Mouse (Mus musculus) adrenal gland, postnatal 4 days (tissue): ENCODE results near the gene Tex45. TPM values are rescaled to one million over a fixed set of nuclear protein-coding genes. Genes with fewer than 3 reads are reported as not detected.

ENCODE experiments used
- DNase-seq, 2 experiments: peaks; one replicate each; pipeline ENCODE4 v3.0.0; 2021 to 2022; ENCODE audit warnings: low spot score in 2 of 2, mixed read lengths in 2 of 2
- total RNA-seq, 2 experiments: library from RNA; stranded (reverse); gene quantifications; 2 replicates each; pipeline ENCODE4 v1.2.3; 2021

Gene Tex45
- total RNA-seq, 2 experiments from 2014 or later: 0.25 to 0.56 TPM

DNA sequence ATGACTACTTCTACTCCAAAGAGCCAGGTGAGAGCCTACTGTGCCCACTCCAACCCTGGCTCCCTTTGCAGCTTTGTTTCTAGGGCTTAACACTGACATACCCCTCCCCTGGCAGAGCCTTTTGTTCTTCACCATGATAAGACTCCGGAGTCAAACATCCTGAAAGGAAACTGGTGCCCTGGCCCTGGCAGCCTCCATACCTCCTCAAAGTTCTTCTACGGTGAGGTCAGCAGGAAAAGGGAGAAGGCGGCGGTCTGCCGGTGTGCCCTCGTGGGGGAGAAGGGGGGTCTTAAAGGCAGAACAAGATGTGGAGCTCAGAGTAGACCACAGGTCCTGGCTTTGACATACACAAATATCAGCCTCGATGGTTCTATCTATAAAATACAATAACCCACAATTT is 12.9 kb downstream of the Tex45 start:
- DNase-seq: no peak

DNA sequence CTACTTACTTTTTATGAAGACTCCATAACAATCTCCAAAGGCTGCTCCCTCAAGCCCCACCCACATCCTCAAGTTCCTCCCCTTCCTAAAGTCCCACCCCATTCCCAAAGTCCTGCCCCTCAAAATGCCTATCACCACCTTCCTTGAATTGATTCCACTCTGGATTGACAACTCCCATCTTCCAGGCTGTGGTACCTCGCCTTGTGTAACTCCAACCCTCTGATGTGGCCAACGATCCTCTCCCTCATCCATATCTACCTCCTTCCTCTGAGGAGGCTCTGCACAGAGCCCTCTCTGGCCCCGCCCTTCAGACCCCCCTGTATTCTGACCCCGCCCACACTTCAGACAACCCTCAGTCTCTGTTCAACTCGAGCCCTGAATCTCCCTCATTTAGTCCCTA is 14.5 kb downstream of the Tex45 start:
- DNase-seq: no peak

DNA sequence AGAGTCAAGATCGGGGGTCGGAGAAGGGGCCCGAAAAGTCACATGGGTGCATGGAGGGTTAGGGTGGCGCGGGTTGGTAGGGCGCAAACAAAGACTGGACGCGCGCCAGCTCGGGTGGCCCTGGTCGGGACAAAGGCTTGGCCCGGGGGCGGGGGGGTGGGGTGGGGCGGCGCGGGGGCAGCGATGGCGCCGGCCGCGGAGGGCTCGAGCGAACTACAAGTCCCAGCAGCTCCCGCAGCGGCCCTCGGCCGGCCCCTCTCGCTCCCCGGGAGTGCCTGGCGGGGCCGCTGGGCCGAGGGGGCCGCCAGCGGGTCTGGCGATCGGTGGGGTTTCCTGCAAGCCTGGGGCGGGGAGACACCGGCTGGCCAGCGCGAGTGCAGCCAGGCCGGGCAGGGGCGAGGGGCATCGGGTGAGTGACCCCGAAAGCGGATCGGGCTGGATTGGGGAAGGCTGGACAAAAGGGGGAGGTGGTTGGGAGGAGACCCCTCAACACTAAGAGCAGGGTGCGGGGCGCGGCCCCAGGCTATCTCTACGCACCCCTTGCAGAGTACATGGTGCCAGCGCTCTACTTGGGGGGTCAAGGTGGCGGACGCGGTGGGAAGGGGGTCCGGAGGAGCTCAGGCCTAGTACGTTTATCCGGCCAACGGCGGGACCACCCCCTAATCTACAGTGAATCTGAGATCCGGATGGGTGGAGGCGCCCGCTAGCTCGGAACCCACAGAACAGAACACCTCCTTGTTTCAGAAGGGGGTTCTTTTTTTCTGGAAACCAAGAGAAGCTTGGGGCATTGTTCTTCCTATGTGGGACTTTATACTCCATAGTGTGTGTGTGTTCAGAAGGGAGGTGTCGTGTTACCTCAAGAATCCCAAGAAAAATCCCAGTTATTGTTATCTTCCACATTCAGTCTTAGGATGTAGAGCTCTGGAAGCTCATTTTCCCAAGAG is 22.5 kb downstream of the Tex45 start, which contains the start of gene Zfp358:
TSS of gene Zfp358 (plus strand) at position 238 of the 944 bp plus-strand sequence.
- DNase-seq: peak; percentile 56 to 60

DNA sequence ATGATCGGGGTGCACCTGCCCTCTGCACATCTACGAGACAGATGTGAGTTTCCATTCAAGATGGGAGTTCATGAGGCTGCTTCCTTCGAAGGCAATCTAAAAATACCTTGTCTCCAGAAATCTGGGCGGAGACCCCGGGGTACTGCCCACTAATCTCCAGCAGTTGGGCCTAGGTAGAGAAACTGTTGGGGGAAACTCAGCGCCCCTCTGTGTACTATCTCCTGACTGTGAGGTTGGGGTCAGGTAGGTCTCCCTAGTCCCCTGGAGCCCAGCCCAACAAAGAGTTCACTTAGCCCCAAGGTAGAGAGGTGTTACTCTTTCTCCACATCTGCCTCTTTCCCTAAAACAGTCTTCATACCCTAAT is 23.2 kb downstream of the Tex45 start:
- no peak for DNase-seq

DNA sequence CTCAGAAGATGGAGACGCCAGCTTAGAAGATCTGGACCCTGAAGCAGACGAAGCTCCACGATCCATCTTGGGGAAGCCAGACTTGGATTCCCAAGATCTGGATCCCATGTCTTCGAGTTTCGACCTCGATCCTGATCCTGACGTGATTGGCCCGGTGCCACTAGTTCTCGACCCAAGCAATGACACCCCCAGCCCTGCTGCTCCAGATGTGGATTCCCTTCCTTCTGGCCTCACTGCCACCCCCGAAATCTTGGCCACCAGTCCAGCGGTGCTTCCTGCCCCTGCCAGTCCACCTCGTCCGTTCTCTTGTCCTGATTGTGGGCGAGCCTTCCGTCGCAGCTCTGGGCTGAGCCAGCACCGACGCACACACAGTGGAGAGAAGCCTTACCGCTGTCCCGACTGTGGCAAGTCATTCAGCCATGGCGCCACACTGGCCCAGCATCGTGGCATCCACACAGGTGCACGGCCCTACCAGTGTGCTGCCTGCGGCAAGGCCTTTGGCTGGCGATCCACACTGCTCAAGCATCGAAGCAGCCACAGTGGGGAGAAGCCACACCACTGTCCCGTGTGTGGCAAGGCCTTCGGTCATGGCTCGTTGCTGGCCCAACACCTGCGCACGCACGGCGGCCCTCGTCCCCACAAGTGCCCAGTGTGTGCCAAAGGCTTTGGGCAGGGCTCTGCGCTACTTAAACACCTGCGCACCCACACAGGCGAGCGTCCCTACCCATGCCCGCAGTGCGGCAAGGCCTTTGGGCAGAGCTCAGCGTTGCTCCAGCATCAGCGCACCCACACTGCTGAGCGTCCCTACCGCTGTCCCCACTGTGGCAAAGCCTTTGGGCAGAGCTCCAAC is 25.1 kb downstream of the Tex45 start:
- no peak for DNase-seq

DNA sequence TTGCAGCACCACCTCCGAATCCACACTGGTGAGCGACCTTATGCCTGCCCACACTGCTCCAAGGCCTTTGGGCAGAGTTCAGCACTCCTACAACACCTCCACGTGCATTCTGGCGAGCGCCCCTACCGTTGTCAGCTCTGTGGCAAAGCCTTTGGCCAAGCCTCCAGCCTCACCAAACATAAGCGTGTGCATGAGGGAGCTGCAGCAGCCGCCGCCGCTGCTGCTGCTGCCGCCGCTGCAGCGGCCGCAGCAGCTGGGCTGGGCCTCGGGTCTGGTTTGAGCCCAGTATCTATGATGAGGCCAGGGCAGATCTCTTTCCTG is 25.7 kb downstream of the Tex45 start:
- no peak for DNase-seq

DNA sequence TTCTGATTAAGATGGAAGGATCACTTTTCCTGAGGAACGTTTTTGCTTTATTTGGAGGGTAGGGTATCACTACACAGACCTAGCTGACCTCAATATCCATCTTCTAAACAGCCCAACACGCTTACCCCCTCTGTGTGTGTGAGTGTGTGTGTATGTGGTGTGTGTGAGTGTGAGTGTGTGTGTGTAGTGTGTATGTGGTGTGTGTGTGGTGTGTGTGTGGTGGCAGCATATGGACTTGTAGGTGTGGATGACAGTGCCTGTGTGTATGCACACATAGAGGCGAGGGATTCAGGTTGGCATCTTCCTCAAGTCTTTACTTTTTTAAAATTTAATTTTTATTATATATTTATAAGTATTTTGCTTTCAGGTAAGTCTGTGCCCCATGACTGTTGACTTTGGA is 27.9 kb downstream of the Tex45 start:
- no peak for DNase-seq

DNA sequence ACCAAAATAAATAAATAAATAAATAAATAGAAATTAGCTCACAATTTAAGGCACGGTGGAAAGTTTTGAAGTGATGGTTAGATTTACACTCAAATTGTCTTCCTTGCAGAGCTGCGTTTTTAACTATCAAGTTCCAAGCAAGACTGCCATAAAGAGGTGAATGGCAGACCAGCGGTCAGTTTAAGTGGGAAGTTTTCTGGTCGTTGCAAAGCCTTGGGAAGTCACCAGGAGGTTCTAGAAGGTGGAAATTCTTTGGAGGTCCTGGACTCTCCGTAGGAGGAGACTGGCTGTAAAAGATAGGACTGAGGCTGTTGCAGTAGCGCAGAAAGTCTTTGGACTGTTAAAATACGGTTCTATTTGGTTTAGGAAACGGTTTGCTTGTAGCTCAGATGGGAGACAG is 29.1 kb downstream of the Tex45 start:
- DNase-seq: no peak

DNA sequence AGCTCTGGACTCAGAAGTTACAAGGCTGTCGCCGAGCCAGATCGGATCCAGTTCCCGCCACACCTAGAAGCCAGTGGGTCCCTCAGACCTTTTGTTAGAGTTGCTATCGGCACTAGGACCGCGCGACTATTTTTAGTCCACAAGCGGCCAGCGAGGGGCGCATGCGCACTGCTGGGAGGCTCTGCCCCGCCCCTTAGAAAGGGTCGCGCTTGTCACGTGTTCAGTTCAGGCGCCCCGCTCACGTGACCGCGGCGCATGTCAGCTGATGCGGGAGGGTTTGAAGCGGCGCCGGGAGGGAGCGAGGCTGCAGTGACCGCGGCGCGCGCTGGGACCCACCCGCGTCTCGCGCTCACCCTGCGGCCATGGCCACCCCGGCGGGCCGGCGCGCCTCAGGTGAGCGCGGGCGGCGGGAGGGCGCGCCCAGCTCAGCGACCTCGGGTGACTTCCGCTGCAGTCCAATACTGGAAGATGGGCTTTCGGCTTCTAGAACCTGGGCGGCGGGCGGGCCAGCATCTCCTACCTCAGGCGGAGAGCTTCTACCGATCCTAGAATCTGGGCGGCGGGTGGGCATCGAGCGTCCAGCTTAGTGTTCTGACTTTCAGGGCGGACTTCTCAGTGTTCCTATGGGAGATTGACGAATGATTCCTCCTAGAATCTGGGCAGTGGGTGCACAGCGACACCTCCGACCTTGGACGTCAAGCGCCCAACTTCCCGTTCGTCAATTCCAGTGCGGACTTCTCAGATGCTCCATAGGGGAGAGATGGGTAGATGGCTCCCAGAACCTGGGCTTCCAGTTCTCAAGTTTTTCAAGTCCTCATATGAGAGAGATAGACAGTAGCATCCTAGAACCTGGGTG is 29.8 kb downstream of the Tex45 start, which contains the start of gene Mcoln1:
TSS of gene Mcoln1 (plus strand) at position 223 of the 856 bp plus-strand sequence.
- DNase-seq: peak; percentile 93 to 97

DNA sequence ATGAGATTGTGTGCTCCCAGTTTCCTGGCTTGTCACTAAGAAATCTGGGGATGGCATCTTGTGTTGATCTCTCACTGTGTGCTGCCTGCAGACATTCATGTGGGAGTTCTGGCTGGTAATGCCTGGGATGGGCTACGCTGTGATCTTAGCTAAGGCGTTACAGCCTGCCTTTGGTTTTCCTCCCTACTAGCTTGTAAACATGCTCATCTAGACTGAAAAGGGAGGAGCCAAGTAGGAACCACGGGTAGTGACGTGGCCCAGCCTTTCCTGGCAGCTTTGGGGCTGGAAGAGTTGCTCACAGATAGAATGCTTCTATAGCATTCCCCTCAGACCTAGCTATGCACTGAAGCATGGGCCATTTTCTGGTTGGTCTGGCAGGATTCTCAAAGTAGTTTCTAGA is 31.6 kb downstream of the Tex45 start:
- no peak for DNase-seq

DNA sequence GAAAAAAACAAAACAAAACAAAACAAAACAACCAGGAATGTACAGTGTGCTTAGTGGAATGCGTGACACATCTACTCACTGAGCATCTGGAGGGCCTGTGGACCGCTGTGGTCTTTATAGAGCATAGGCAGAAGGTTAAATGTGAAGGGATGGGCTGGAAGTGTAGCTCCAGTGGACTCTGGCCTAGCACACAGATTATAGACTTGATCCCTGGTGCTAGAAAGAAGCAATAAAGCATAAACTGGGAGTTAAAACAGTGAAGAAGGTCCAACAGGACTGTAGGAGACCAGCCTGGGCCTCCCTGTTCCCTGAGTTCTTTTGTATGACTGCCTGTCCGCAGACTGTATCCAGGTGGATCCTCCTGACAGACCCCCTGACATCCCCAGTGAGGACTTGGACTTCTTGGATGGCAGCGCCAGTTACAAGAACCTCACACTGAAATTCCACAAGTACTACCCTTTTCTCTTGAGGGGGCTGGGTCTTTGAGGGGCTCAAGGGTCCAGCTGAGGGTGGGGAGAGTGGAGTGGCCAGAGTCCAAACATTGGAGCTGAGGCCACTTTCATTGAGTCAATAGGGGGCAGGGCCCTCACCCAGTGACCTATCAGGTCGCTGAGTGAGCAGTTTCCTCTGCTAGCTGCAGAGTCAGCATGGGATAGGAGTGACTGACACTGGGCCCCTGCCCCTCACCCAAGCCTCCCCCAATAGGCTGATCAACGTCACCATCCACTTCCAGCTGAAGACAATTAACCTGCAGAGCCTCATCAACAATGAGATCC is 37.5 kb downstream of the Tex45 start:
- DNase-seq: no peak

DNA sequence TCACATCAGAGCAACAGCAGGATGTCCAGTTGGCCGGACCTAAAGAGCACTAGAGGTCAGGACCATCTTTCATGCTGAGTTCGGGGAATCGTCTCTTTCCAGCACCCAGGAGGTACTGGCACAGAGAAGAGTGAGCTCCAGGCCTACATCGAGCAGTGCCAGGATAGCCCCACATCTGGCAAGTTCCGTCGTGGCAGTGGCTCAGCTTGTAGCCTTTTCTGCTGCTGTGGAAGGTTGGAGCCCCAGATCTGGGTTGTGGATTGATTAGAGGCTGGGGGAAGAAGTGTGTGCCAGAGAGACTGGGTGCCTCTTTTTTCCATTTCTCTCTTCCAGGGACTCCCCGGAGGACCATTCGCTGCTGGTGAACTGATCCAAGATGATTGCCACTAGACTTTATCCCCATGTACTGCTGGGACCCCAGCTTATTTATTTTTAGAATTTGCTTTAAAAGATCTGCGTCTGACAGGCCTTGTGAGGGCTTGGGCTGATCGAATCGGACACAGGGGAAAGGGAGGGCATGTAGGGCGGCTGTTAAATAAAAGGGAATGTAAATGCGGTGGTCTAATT is 44.1 kb downstream of the Tex45 start:
- no peak for DNase-seq

DNA sequence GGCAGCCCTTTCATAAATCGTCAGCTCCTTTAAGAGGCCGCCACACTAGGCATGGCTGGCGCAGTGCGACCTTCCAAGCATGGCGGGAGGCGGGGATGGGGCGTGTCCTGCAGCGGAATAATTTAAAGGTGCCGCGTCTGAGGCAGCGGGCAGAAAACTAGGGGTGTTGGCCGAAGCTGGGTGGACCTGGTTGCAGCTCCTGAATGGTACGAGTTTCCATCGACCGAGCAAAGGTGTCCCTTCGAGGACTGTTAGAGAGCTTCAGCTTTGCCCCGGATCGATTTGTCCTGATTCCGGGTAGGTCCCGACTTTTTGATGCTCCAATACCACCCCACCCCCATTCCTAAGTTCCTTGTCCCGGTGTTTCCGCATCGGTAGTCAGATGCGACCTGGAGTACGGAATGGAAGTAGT is 44.6 kb downstream of the Tex45 start, which contains the start of gene Pnpla6:
TSS of gene Pnpla6 (plus strand) at position 125 of the 412 bp plus-strand sequence.
- DNase-seq: peak; percentile 67 to 82

DNA sequence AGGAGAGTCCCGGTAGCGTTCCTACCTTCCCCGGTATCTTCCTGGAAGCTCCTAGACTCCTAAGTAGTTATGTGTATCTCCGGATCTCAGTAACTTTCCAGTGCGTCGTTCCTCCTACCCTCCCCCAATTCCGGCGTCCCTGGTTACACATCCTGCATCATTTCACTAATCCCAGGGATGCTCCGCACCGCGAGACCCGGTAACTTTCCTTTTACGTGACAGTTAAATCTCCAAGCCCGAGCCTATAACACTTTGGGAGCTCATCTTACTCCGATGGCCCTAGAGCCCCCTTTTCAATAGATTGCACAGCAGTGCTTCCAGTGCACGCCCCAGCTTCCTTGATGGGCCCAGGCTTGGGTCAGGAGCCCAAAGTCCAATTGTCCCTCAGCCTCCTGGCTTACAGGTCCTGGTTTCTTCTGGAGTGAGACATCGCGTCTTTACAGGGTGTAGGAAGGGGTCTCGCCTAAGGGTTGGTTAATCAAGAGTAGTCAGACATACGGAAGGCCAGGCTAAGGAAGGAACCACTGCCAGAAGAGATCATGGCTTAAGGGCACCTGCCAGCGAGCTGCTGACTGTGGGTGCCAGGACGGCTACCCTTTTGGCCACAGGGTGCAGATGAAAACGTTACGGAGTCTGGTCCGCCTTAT is 45.2 kb downstream of the Tex45 start:
- peak in 1 of 2 experiments; percentile 34 for DNase-seq

DNA sequence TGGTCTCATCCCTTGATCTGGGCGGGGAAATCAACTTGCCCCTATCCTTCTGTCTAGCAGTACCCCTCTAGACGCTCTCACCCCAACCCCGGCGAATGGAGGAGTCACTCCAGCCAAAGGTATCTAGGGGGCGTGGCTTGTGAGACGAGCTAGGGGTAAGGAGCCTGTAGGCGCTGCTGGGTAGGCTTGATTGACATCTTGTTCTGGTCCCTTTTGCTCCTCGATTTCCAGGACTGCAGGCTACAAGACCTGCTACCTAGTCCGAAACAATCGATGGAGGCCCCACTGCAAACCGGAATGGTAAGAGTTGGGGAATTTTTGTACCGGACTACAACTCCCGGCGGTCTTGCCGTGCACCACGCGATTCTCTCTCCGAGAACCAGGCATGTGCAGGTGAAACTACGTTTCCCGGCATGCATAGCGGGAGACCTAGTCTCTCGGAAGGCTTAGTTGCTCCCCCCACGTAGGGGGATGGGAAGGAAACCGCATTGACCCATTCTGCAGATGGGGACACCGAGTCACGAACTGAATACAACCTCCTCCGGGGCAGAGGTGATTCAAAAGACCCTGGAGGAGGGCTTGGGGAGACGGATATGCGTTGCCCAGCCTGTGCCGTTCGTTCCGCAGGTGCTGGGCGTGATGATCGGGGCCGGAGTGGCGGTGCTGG is 45.9 kb downstream of the Tex45 start:
- DNase-seq: peak; percentile 55 to 81

DNA sequence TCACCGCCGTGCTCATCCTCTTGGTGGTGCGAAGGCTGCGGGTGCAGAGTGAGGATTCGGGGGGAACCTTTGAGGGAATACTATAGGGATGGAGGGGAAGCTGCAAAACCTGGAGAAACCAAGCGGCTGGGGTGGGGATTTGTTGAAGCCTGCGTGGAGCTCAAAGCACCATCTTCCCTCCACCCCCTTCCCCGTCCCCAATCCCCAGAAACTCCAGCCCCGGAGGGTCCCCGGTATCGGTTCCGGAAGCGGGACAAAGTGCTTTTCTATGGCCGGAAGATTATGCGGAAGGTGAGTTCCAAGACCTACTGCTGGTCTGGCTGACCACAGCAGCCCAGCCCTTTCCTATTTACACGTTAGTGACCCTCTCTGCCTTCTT is 46.4 kb downstream of the Tex45 start:
- no peak for DNase-seq

DNA sequence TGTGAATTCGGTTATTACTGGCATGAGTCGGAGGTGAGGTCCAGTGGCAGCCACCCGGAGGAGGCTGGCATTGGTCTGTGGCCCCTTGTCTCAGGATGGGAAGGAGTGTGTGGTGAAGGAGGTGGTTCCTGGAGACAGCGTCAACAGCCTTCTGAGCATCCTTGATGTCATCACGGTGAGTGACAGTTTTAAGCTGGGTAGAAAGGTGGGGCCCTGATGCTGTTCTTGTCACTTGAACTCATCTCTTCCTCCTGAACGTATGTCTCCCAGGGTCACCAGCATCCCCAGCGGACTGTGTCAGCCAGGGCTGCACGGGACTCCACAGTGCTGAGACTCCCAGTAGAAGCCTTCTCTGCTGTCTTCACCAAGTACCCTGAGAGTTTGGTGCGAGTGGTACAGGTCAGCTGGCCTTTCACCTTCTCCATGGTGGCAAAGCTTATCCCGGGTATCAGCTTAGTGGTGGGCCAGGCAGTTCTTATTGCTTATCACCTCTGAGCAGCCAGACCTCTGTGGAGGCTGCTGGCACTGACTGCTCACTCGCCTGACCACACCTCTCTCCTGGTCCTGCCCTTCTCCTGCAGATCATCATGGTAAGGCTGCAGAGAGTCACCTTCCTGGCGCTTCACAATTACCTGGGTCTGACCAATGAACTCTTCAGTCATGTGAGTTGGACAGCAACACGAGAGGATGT is 51.5 kb downstream of the Tex45 start:
- no peak for DNase-seq

DNA sequence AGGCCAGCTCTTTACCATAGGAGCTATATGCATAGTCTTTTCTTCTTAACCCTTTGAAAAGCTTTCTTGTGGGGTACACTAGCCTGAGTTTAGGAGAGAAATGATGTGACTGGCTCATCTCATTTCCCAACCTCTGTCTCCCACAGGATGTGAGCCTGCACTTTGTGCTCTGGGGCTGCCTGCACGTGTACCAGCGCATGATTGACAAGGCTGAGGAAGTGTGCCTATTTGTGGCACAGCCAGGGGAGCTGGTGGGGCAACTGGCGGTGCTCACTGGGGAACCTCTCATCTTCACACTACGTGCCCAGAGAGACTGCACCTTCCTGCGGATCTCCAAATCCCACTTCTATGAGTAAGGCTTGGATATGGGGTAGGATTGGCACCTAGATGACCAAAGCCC is 60.2 kb downstream of the Tex45 start:
- DNase-seq: no peak
